Mouse (Mus musculus) MEL (cell line): ENCODE measurements around the gene Dip2a. TPM values are rescaled to one million over a fixed set of nuclear protein-coding genes. Genes with fewer than 3 reads are reported as not detected.

ENCODE experiments used
- DNase-seq: peaks from one replicate; pipeline ENCODE4 v3.0.0; 2011; ENCODE audit warnings: low read depth, low spot score
- H3K27ac ChIP-seq: 2 replicates; pipeline ENCODE4 v1.5.1; 2012; ENCODE audit warnings: low read depth, mild to moderate bottlenecking, control low read depth, low read length, moderate library complexity; ENCODE audit not compliant: control insufficient read depth
- H3K27me3 ChIP-seq, 2 experiments: fragments of 150-350 bp in 1 of 2; sonication (generic) in 1 of 2; 2 replicates each; pipeline ENCODE4 v1.6.1; 2012; ENCODE audit warnings: low read length in 2 of 2, mild to moderate bottlenecking in 2 of 2, improper control_type of control experiment in 1 of 2, moderate library complexity in 1 of 2; ENCODE audit not compliant: insufficient read depth in 2 of 2, control insufficient read depth in 1 of 2
- H3K36me3 ChIP-seq, 2 experiments: 2 replicates each; pipeline ENCODE4 v1.6.1; 2012 to 2014; ENCODE audit warnings: low read length in 2 of 2, improper control_type of control experiment in 1 of 2, inconsistent platforms in 1 of 2, mild to moderate bottlenecking in 1 of 2; ENCODE audit not compliant: insufficient read depth in 2 of 2, control insufficient read depth in 1 of 2
- H3K4me1 ChIP-seq, 2 experiments: fragments of 150-350 bp in 1 of 2; sonication (generic) in 1 of 2; 2 replicates each; pipeline ENCODE4 v1.6.1; 2012; ENCODE audit warnings: low read length in 2 of 2, improper control_type of control experiment in 1 of 2, mild to moderate bottlenecking in 1 of 2; ENCODE audit not compliant: insufficient read depth in 2 of 2, control insufficient read depth in 1 of 2
- H3K4me3 ChIP-seq, 2 experiments: fragments of 150-350 bp in 1 of 2; sonication (generic) in 1 of 2; 2 replicates each; pipeline ENCODE4 v1.5.1; 2012; ENCODE audit warnings: low read depth in 2 of 2, low read length in 2 of 2, mild to moderate bottlenecking in 2 of 2, moderate library complexity in 2 of 2, control low read depth in 1 of 2, improper control_type of control experiment in 1 of 2; ENCODE audit not compliant: control insufficient read depth in 1 of 2, insufficient read depth in 1 of 2
- H3K79me2 ChIP-seq: 2 replicates; pipeline ENCODE4 v1.6.1; 2012; ENCODE audit warnings: mild to moderate bottlenecking, low read length, moderate library complexity; ENCODE audit not compliant: control insufficient read depth, poor library complexity, insufficient read depth
- H3K9ac ChIP-seq: 2 replicates; pipeline ENCODE4 v1.6.1; 2012; ENCODE audit warnings: low read depth, mild to moderate bottlenecking, control low read depth, low read length, moderate library complexity; ENCODE audit not compliant: control insufficient read depth, poor library complexity, severe bottlenecking
- H3K9me3 ChIP-seq: fragments of 150-350 bp; sonication (generic); replicated peaks from 2 replicates; pipeline ENCODE4 v1.6.1; 2012; ENCODE audit warnings: mild to moderate bottlenecking, low read length, improper control_type of control experiment, moderate library complexity; ENCODE audit not compliant: insufficient read depth
- BHLHE40 ChIP-seq: IDR thresholded peaks from 2 replicates; pipeline ENCODE4 v1.6.1; 2012; ENCODE audit warnings: low read depth, mild to moderate bottlenecking, inconsistent platforms, low read length, improper control_type of control experiment, borderline replicate concordance
- CHD2 ChIP-seq: IDR thresholded peaks from 2 replicates; pipeline ENCODE4 v1.6.1; 2011; ENCODE audit warnings: low read length, improper control_type of control experiment
- CTCF ChIP-seq, 3 experiments: IDR thresholded peaks in 2 of 3; conservative IDR thresholded peaks in 1 of 3; 2 replicates each; pipeline ENCODE4 v1.5.1; 2011 to 2012; ENCODE audit warnings: low read length in 3 of 3, low read depth in 2 of 3, mild to moderate bottlenecking in 2 of 3, improper control_type of control experiment in 1 of 3, inconsistent platforms in 1 of 3, mixed read lengths in 1 of 3, moderate library complexity in 1 of 3; ENCODE audit not compliant: control insufficient read depth in 1 of 3, insufficient read depth in 1 of 3, poor library complexity in 1 of 3, severe bottlenecking in 1 of 3
- E2F4 ChIP-seq: IDR thresholded peaks from 2 replicates; pipeline ENCODE4 v1.6.1; 2011; ENCODE audit warnings: low read depth, low read length, improper control_type of control experiment, borderline replicate concordance
- EP300 ChIP-seq, 2 experiments: IDR thresholded peaks; 2 replicates each; pipeline ENCODE4 v1.6.1; 2011; ENCODE audit warnings: improper control_type of control experiment in 2 of 2, low read length in 2 of 2, low read depth in 1 of 2, mild to moderate bottlenecking in 1 of 2
- ETS1 ChIP-seq: IDR thresholded peaks from 2 replicates; pipeline ENCODE4 v1.6.1; 2012; ENCODE audit warnings: low read depth, mild to moderate bottlenecking, inconsistent platforms, low read length, improper control_type of control experiment, moderate library complexity
- GABPA ChIP-seq: IDR thresholded peaks from 2 replicates; pipeline ENCODE4 v1.6.1; 2012; ENCODE audit warnings: low read depth, mild to moderate bottlenecking, inconsistent platforms, low read length, improper control_type of control experiment, moderate library complexity
- GATA1 ChIP-seq: IDR thresholded peaks from 2 replicates; pipeline ENCODE4 v1.6.1; 2011; ENCODE audit warnings: low read depth, low read length, improper control_type of control experiment
- JUND ChIP-seq: IDR thresholded peaks from 2 replicates; pipeline ENCODE4 v1.6.1; 2011; ENCODE audit warnings: low read depth, mild to moderate bottlenecking, improper control_type of control experiment, low read length
- KAT2A ChIP-seq: conservative IDR thresholded peaks from 2 replicates; pipeline ENCODE4 v1.6.1; 2012; ENCODE audit warnings: low read depth, low read length, improper control_type of control experiment, inconsistent platforms
- MAX ChIP-seq: IDR thresholded peaks from 2 replicates; pipeline ENCODE4 v1.6.1; 2011; ENCODE audit warnings: low read length, improper control_type of control experiment
- MAZ ChIP-seq: IDR thresholded peaks from 2 replicates; pipeline ENCODE4 v1.6.1; 2012; ENCODE audit warnings: low read depth, mild to moderate bottlenecking, inconsistent platforms, low read length, improper control_type of control experiment
- MXI1 ChIP-seq: IDR thresholded peaks from 2 replicates; pipeline ENCODE4 v1.6.1; 2011; ENCODE audit warnings: mild to moderate bottlenecking, low read depth, low read length, improper control_type of control experiment
- MYB ChIP-seq: IDR thresholded peaks from 2 replicates; pipeline ENCODE4 v1.6.1; 2011; ENCODE audit warnings: mild to moderate bottlenecking, low read depth, low read length, improper control_type of control experiment
- MYC ChIP-seq: IDR thresholded peaks from 2 replicates; pipeline ENCODE4 v1.6.1; 2011; ENCODE audit warnings: low read depth, mild to moderate bottlenecking, low read length, improper control_type of control experiment, moderate library complexity
- POLR2AphosphoS5 ChIP-seq: IDR thresholded peaks from 2 replicates; pipeline ENCODE4 v1.6.1; 2012; ENCODE audit warnings: low read depth, borderline replicate concordance, mild to moderate bottlenecking, inconsistent platforms, low read length, moderate library complexity, mixed read lengths
- RAD21 ChIP-seq: IDR thresholded peaks from 2 replicates; pipeline ENCODE4 v1.6.1; 2011; ENCODE audit warnings: mild to moderate bottlenecking, low read depth, low read length, improper control_type of control experiment
- SIN3A ChIP-seq: IDR thresholded peaks from 2 replicates; pipeline ENCODE4 v1.6.1; 2012; ENCODE audit warnings: low read length, improper control_type of control experiment, inconsistent platforms
- SMC3 ChIP-seq: IDR thresholded peaks from 2 replicates; pipeline ENCODE4 v1.6.1; 2011; ENCODE audit warnings: low read depth, low read length, improper control_type of control experiment
- TCF12 ChIP-seq: IDR thresholded peaks from 2 replicates; pipeline ENCODE4 v1.6.1; 2014; ENCODE audit warnings: low read depth, mild to moderate bottlenecking, inconsistent platforms, low read length, improper control_type of control experiment, moderate library complexity
- USF2 ChIP-seq, 2 experiments: IDR thresholded peaks; 2 replicates each; pipeline ENCODE4 v1.6.1; 2011 to 2012; ENCODE audit warnings: improper control_type of control experiment in 2 of 2, low read length in 2 of 2, borderline replicate concordance in 1 of 2, inconsistent platforms in 1 of 2, low read depth in 1 of 2, mild to moderate bottlenecking in 1 of 2; ENCODE audit not compliant: insufficient read depth in 1 of 2
- ZNF384 ChIP-seq: IDR thresholded peaks from 2 replicates; pipeline ENCODE4 v1.6.1; 2012; ENCODE audit warnings: low read depth, mild to moderate bottlenecking, inconsistent platforms, low read length, improper control_type of control experiment
- polyA plus RNA-seq, 2 experiments: library from polyadenylated mRNA; stranded (reverse) in 1 of 2; unstranded in 1 of 2; fragments of >175 nt in 1 of 2; fragments of >200 nt in 1 of 2; gene quantifications; 2 replicates each; pipeline versions ENCODE4 v1.2.1 to v1.2.4; 2012; ENCODE audit warnings: low replicate concordance in 2 of 2, low read depth in 1 of 2; ENCODE audit not compliant: insufficient read length in 2 of 2, insufficient read depth in 1 of 2, missing spikeins in 1 of 2
- total RNA-seq: library from RNA; depleted of rRNA; stranded (reverse); fragments of 300-350 nt; gene quantifications from 2 replicates; pipeline ENCODE4 v1.2.3, GENCODE M21; 2012

The Dip2a gene
- total and polyA plus RNA-seq, 3 experiments: 2.6 to 5.7 TPM; not detected in 1

DNA sequence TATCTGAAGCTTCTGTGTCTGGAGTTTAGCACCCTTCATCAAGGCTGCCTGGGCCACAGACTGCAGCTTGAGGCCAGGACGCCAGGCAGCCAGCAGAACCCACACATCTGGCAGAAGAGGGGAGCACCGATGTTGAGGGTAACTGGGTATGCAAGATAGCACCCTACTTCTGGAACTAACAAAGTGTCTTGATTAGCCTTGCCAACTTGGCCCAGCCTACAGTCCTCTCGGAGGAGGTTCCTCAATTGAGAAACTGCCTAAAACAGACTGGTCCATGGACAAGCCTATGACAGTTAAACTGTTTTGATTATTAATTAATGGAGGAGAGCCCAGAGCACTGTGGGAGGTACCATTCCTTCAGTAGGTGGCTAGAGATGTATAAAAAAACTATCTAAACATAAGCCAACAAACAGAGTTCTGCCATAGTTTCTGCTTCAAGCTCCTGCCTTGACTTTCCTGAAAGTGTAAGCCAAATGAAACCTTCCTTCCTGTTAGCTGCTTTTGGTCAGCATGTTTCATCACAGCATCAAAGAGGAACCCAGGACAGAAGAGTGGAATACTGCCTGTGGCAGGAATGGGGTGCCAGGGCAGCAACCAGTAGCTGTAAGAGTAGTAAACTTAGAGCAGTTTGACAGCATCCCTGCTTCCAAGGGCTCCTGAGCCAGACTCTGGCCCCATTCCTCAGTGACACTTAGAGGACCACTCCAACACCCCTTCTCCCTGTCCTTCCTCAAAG lies 55.0 kb downstream of the Dip2a start:
- DNase-seq: peak; percentile 66
- H3K27ac ChIP-seq: no peak overlapping the region
- H3K9me3 ChIP-seq: no peaks in the 10 kb centered on the region
- no peaks in the 10 kb centered on the region for H3K27me3 ChIP-seq
- H3K9ac ChIP-seq: no peak overlapping the region
- 0 out of 2 replicates have a peak, but pooled peaks have one; percentile 26 for TF ChIP-seq TCF12
- no peak for TF ChIP-seq MAX
- no peak for TF ChIP-seq SMC3
- TF ChIP-seq RAD21: no peak
- TF ChIP-seq KAT2A: no peak
- TF ChIP-seq MYB: peak; percentile 41
- no peak for TF ChIP-seq POLR2AphosphoS5
- TF ChIP-seq E2F4: no peak
- no peak overlapping the region for H3K4me3 ChIP-seq
- H3K4me1 ChIP-seq: no peaks in the 10 kb centered on the region; a peak in 1 of 4 replicates
- H3K79me2 ChIP-seq: no peaks in the 10 kb centered on the region
- peaks cover 0 to 2% of the 10 kb centered on the region in 2 experiments; a peak in 2 of 4 replicates for H3K36me3 ChIP-seq

DNA sequence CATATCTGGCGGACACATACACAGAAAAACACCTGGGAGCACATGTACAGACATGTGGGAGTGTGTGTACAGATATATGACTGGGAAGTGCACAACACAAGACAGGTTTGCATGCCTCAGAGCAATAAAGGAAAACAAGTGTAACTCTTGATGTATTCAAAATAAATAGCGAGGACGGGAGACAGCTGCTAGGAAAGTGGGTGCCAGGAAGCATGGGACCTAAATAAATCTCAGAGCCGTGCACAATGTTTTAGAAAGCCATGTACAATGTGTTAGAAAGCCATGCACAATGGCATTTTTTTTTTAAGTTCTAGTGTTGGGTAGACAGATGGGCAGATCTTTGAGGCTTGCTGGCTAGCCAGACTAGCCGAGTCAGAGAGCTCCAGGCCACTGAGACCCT lies 56.0 kb downstream of the Dip2a start:
- Histone ChIP-seq H3K9ac (no peak overlapping the region), H3K27ac (no peak overlapping the region), H3K27me3 (no peaks in the 10 kb centered on the region), H3K4me1 (no peaks in the 10 kb centered on the region; a peak in 1 of 4 replicates), H3K36me3 (peaks cover 0 to 2% of the 10 kb centered on the region in 2 experiments; a peak in 2 of 4 replicates), H3K9me3 (no peaks in the 10 kb centered on the region), H3K79me2 (no peaks in the 10 kb centered on the region), H3K4me3 (no peak overlapping the region)
- DNase-seq: no peak
- no peak for TF ChIP-seq ZNF384
- TF ChIP-seq GABPA: no peak
- no peak for TF ChIP-seq JUND
- TF ChIP-seq E2F4: no peak
- TF ChIP-seq USF2 (IDR thresholded peaks at IDR 0.05; ENCODE audit: borderline replicate concordance in 1 of 2, insufficient read depth in 1 of 2, low read depth in 1 of 2, low read length in 2 of 2): no peak
- no peak for TF ChIP-seq POLR2AphosphoS5
- TF ChIP-seq CTCF (IDR thresholded peaks at IDR 0.05 in 2 of 3, conservative IDR thresholded peaks at IDR 0.05 in 1 of 3; ENCODE audit: control insufficient read depth in 1 of 3, insufficient read depth in 1 of 3, low read depth in 2 of 3, low read length in 3 of 3, poor library complexity in 1 of 3, severe bottlenecking in 1 of 3): no peak
- TF ChIP-seq MYC: no peak
- no peak for TF ChIP-seq MAZ
- TF ChIP-seq CHD2: no peak
- TF ChIP-seq MXI1: no peak
- no peak for TF ChIP-seq GATA1
- TF ChIP-seq MYB: no peak
- no peak for TF ChIP-seq EP300 (IDR thresholded peaks at IDR 0.05; ENCODE audit: low read depth in 1 of 2, low read length in 2 of 2)
- no peak for TF ChIP-seq BHLHE40
- TF ChIP-seq ETS1: no peak
- TF ChIP-seq SIN3A: no peak
- TF ChIP-seq TCF12: no peak
